Mouse (Mus musculus) thymus, postnatal 0 days (tissue): ENCODE results near the gene Slc5a12. TPM values are rescaled to one million over a fixed set of nuclear protein-coding genes. Genes with fewer than 3 reads are reported as not detected.

Experiments
- DNase-seq: peaks from one replicate; pipeline ENCODE4 v3.0.0-alpha.2; 2015; ENCODE audit warnings: low spot score
- polyA plus RNA-seq: library from polyadenylated mRNA; unstranded; fragments of >200 nt; fragmentation: Nextera tagmentation; extraction: Ambion mirVana; gene quantifications from 2 replicates; pipeline ENCODE4 v1.2.1, GENCODE M21; 2015

Slc5a12 gene
- polyA plus RNA-seq, result not detected in 2 replicates

DNA sequence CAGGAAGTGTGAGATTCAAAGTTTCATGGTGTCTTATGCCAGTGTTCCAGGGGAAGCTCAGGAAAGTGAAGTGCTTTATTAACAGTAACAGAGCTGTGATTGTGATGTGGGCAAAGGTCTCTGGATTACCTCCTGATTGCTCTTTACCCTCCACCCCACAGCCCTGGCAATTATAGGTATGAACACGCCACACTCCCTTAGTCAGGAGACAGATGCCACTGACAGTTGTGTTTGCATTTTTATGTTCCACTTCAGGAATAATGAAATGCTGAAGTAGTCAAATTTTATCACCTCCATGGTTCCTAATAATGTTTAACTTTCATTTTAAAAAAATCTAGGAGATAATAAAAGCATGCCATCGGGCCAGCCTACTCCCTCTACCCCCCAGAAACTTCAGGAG is at the start of gene Slc5a12:
Slc5a12 (plus strand) TSS at position 367 of the 400 bp plus-strand sequence.
- no peak for DNase-seq

DNA sequence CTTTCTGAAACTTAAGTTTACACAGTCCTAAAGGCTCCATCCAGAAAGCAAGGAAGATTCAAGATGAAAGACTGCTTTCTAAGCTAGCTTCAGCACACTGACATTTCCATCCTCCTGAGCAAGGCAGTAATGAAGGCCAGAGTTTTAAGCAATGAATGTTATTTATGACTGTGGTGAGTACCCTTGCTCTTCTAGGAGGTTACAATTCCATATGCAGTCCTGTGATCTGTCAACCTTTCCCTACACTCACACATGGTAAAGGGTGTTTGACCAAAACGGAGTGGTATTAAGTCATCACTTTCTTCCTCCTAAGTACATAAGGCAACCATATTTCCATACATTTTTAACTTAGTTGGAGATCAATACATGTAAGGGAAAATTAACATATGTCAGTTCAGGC is 41.0 kb upstream of the Slc5a12 start:
- DNase-seq, result no peak

DNA sequence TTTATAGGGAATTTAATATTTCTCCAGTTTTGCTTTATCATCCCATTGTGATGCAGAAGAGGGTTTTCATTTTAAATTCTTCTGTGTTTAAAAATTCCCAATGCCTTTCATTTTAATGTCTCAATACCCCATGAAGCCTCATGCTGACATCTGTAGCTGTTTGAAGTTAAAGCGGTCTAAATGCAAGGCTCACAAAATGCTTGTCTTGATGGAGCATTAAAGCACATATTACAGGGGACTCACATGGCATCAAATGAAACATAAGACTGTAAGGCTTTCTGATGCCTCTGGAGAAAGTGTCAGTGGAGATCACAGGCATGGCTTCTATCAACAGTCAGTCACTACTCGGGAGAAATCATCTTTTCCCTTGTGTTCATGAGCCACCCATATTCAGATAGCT is 34.5 kb upstream of the Slc5a12 start:
- DNase-seq, result no peak

DNA sequence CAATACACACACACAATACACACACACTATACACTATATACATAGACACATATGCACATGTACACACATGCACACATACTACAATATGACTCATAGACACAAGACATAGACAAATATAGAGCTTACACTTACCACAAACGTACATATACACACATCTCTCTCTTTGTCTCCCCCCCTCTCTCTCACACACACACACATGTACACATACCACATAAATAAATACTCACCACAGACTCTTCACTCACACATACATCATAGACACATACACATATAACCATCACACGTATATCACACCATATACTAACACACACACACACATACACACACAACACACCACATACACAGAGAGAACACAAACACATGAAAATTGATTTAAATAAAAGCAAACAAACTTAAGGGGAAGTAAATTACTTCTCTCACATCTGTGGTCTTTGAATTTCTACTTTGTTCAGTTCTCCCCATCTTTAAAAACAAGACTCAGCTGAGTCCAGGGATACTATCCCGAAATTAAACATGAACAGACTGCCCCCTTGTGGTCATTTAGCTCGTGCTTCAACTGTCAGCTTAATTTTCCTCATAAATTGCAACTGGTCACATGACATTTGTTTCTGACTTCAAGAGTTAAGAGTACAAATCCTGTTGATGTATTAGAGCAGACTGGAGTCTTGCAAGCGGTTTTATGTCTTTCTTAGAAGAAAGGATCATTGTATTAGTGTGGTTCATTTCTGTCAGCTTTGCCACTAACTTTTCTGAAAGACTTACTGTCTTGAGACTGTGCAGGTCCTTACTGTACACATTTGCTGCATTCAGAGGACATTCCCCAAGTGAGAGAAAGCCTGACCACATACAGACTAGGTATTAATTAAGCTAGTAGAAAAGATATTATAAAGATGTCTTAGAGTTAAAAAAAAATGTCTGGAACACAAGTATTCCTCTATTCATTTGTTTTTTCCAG is 32.1 kb upstream of the Slc5a12 start:
- no peak for DNase-seq

DNA sequence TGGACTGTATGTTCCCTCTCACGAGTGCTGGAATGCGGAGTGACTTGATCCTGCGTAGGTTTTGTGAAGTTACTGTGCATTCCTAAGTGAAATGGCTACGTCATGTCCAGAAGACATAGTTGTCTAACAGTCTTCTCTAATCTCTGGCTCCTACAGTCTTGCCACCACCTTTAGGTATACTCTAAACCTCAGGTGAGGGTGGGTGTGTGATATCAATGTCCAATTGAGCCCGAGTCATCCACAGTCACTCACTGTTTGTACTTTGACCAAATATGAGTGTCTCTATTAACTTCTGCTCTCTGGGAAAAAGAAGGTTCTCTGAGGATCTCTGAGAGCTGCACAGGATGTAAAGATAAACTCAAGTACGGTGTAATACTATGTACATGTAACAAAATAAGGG is 10.4 kb upstream of the Slc5a12 start:
- no peak for DNase-seq

DNA sequence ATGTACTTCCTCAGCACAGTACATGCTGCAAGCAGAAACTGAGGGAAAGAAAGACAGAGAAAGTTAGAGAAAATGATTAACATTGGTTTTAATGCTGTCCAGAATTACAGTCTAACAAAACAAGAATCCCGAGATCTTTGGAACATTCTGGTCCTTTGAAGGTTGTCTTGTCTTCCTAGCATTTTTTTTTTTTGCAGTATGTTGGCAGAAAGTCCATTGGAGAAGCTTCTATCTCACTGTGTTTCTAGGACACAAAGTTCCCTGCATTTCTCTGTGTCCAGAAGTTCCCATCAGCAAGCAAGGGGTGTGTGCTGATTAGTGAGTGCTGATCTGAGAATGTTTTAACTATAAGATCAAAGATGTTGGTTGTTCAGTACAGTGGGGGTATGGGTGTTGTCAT is 7.1 kb upstream of the Slc5a12 start:
- DNase-seq, result no peak

DNA sequence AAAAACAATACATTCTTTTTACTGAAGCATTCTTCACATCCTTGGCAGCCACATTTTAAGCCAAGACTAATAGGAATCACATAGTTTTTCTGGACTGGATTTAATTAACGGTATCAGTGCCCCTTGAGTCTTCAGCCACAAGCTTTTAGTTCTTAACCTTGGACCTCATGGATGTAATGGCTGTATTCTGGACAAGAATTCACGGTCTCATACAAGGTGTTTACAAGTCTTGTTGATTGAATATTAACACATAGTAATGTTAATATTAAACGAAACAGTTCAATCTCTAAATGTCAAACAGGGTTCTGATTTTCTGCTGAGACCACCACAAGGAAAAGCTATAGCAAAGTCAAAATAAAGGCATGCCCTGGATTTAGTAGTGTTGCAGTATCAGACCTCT is 4.8 kb upstream of the Slc5a12 start:
- no peak for DNase-seq

DNA sequence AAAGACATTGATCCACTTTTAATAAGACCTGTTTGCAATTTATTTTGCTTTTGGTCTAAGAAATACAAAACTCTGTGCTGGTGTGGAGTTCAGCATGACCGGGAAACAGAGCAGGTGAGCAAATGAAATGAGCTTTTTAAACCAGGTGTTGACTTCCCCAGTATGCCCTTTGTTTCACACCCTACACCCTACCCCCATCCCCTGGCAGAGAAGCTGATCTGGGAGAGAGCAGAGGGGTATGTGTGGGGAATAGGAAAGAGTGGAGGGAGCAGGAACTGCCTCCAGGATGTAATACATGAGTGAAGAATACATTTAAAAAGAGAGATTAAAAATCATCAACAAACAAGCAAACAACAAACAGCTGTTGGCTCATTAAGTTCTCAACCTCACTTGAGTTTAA is 47.3 kb downstream of the Slc5a12 start:
- no peak for DNase-seq

DNA sequence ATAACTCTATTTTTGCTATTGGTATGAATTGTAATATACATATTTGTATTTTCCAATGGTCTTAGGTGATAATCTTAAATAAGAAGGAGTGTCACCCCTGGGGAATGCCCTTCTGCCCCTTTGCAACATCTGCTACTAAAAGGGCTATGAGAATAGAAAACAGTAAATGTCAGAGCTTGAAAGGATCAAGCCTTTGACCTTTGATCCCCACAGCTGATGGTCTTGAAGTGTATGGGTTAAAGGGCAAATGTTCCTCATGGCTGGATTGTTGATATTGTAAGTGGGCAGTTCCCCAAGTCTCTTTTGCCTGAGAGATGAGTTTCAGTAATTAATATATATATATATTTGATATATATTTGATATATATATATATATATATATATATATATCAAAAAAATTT is 47.7 kb downstream of the Slc5a12 start:
- DNase-seq, result no peak

DNA sequence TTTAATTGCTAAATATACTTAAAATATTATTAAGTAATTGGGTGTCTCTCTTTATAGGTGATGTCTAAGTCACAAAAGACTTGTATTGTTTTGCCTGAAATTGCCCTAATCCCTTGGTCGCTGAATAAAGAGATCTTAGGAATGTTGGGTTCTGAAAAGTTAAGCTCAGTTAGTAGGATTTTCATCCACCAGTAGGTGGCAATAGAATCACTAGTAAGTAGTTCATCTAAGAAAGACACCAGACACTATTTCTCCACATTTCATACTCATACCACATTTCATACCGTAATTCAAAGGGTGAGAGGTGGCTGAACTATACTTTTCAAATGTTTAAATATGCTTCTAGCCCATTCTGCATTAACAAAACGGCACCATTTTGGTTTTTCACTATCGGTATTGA is 66.2 kb downstream of the Slc5a12 start:
- DNase-seq, result no peak

DNA sequence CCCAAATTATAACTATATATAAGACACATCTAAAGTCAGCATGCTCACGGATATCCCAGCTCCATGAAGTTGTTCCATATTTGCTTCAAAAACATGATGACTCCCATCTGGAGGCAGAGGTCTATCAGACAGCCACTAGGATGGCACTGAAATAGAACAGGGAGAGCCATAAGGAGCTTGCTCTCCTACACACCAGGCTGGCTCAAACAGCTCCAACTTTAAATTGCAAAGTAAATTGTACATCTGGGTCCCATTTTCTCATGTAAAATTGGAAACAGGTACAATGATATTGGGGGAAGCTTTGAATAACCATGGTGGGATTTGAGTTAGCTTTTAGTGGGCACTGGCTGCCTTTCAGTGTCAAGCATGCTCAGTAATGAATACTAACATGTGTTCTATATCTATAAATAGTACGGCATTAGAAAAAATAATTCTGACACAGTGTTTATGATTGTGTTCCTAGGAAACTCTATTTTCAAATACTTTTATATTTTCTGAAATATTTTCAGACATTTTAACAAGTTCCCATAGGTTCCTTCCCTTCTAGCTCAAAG is 74.0 kb downstream of the Slc5a12 start:
- no peak for DNase-seq

Other genes starting within 250 kb of the Slc5a12 start
- gene Fibin, start 234.1 kb upstream of the Slc5a12 start, polyA plus RNA-seq, result 0.91 and 0.94 TPM in 2 replicates
- gene Muc15, start 124.0 kb downstream of the Slc5a12 start, polyA plus RNA-seq, result 0.20 and 0.30 TPM in 2 replicates